Mouse (Mus musculus) embryonic facial prominence, embryonic 12.5 days (tissue): ENCODE data around the gene Tmem222. TPM values are rescaled to one million over a fixed set of nuclear protein-coding genes. Genes with fewer than 3 reads are reported as not detected.
A peak's percentile ranks its signal among the peaks of the same experiment; 100 is the strongest.

Experiments used
- ATAC-seq: fragments of 200-750 bp; cut with Nextera tagmentation; 2 replicates; pipeline ENCODE4 v1.8.0; 2017; ENCODE audit not compliant: insufficient number of reproducible peaks, insufficient read depth, low FRiP score, low TSS enrichment
- H3K27ac ChIP-seq: fragments of 300-500 bp; sonication (generic); 2 replicates; pipeline ENCODE4 v1.5.1; 2016; ENCODE audit warnings: mild to moderate bottlenecking
- H3K27me3 ChIP-seq: fragments of 300-500 bp; sonication (generic); 2 replicates; pipeline ENCODE4 v1.6.1; 2016; ENCODE audit warnings: mild to moderate bottlenecking, moderate library complexity
- H3K36me3 ChIP-seq: fragments of 300-500 bp; sonication (generic); 2 replicates; pipeline ENCODE4 v1.6.1; 2016; ENCODE audit warnings: mild to moderate bottlenecking
- H3K4me1 ChIP-seq: fragments of 300-500 bp; sonication (generic); 2 replicates; pipeline ENCODE4 v1.6.1; 2016
- H3K4me2 ChIP-seq: fragments of 300-500 bp; sonication (generic); replicated peaks from 2 replicates; pipeline ENCODE4 v1.6.1; 2016; ENCODE audit warnings: mild to moderate bottlenecking, moderate library complexity
- H3K4me3 ChIP-seq: fragments of 300-500 bp; sonication (generic); 2 replicates; pipeline ENCODE4 v1.5.1; 2016; ENCODE audit warnings: mild to moderate bottlenecking
- H3K9ac ChIP-seq: fragments of 300-500 bp; sonication (generic); 2 replicates; pipeline ENCODE4 v1.6.1; 2016; ENCODE audit warnings: mild to moderate bottlenecking, moderate library complexity
- H3K9me3 ChIP-seq: fragments of 300-500 bp; sonication (generic); 2 replicates; pipeline ENCODE4 v1.6.1; 2016; ENCODE audit warnings: mild to moderate bottlenecking, moderate library complexity
- WGBS: fragments of 180-500 bp; shearing (Covaris S2); methylation state at CpG from one replicate; pipeline ENCODE4 v1.1.7; 2016; 5-methylcytosine and 5-hydroxymethylcytosine counted together
- polyA plus RNA-seq: library from polyadenylated mRNA; unstranded; fragments of >200 nt; fragmentation: Nextera tagmentation; extraction: Ambion mirVana; gene quantifications from 2 replicates; pipeline ENCODE4 v1.2.1, GENCODE M21; 2016

Tmem222 gene
- polyA plus RNA-seq, 1 experiment from 2014 or later: 81.8 TPM

DNA sequence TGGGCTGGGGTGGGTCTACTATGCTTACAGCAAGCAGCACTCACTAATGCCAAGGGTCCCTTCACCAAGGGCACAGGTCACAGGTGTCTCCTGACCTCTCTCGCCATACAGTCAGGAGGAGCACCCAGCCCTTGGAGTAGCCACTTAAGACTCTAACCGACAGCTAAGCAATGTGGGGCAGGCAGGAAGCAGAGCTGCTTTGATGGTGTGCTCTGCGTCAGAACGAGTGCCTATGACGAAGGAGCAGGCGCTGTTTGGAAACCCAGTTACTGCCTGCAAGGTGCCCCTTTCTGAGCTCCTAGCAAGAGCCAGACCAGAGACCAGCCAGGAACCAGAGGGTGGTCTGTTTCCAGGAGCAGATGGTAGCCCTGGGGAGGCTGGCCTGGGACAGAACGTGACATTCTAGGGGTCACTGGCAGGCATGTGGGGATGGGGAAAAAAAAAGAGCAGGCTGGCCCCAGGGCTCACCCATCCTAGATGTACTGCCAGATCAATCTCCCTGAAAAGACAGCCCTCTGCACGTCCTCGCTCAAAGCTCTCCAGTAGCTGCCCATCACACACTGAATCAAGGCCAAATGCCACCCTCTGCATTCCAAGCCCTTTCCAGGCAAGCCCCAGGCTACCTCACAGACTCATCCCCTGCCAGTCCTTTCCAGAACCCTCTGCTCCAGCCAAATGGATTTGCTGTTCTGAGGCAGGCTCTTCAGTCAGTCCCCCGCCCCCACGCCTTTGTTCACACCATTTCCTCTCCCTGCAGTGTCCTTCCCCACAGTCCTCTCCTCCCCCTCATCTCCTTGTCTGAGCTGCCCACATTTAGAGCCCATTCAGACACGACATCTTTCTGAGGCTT lies 21.1 kb upstream of the Tmem222 start:
- Histone ChIP-seq H3K4me3 (no peak overlapping the region), H3K9ac (no peak overlapping the region; the same call in 1 of the 2 replicates), H3K4me1 (peaks cover 19% of the 10 kb centered on the region), H3K4me2 (no peak overlapping the region), H3K27me3 (0 out of 2 replicates have a peak, but pooled peaks cover 4% of the 10 kb centered on the region), H3K36me3 (peaks cover 56% of the 10 kb centered on the region), H3K9me3 (no peaks in the 10 kb centered on the region), H3K27ac (no peak overlapping the region)
- WGBS: 37% methylated on average over 12 of the region's 12 CpGs
- no peak for ATAC-seq

DNA sequence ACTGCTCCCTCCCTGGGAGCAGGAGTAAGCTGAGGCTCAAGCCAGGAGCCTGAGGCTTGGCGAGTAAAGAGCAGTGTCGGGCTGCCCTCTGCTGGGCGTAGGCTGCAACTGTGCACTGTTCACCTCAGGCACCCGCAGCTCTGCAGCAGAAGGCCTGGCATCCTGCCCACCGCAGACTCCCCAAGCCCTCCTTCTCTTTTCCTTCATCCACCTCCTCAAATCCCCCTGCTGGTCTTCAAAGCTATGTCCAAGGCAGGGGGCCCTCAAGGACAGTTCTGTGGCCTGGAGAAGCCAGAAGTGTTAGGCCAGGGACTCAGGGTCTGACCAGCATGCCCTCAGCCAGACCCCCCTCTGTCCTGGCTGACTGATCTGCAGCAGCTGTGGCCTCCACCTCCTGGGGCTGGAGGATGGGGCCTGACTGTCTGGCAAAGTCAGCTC lies 20.2 kb upstream of the Tmem222 start:
- Histone ChIP-seq H3K4me1 (peaks cover 28% of the 10 kb centered on the region), H3K9me3 (no peaks in the 10 kb centered on the region), H3K36me3 (peaks cover 48% of the 10 kb centered on the region), H3K27ac (peak overlapping the region; percentile 41; the same call in 1 of the 2 replicates), H3K9ac (no peak overlapping the region), H3K4me2 (no peak overlapping the region), H3K27me3 (0 out of 2 replicates have a peak, but pooled peaks cover 4% of the 10 kb centered on the region), H3K4me3 (no peak overlapping the region)
- under 1% methylated on average over 5 of the region's 5 CpGs for WGBS
- ATAC-seq: peak; percentile 18; the same call in 1 of the 2 replicates

DNA sequence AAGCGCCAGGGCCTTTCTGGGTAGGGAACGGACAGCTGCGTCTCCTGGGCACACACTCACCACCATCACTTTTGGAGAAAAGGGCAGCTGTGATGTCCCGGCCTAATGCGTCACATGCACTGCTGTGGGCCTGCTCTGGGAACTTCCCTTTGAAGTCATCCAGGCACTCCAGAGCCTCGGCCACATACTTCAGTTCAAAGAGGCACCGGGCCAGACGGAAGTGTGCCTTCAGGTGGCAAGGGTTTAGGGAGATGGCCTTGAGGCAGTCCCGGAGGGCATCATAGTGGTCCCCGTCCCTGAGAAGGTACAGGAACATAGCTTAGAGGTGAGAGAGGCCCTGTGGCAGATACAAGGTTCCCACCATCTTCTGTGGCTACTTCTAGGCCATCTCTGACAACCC lies 19.8 kb upstream of the Tmem222 start:
- Histone ChIP-seq H3K4me2 (no peak overlapping the region), H3K9ac (no peak overlapping the region), H3K4me1 (peaks cover 32% of the 10 kb centered on the region), H3K4me3 (no peak overlapping the region), H3K27ac (no peak overlapping the region), H3K36me3 (peaks cover 46% of the 10 kb centered on the region), H3K9me3 (no peaks in the 10 kb centered on the region), H3K27me3 (0 out of 2 replicates have a peak, but pooled peaks cover 4% of the 10 kb centered on the region)
- ATAC-seq: no peak
- WGBS: 68% methylated on average over 10 of the region's 10 CpGs

DNA sequence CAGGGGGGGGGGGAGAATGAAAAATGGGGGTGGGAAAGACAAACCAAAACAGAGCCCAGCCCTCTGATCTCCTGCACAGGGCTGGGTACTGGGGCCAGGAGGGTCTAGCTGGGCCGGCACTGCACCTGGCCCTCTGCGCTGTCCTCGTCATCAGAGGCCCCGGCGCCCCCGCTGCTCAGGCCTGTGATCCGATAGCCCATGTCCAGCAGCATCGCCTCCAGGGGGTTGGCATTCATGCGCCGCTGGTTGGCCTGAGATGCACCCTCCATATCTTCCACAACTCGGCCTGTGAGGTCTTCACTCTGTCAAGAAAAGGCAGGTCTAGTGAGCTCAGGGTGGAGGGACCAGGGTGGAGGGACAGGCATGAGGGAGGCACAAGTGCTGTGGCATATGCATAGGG lies 16.5 kb upstream of the Tmem222 start:
- H3K4me3 ChIP-seq: no peak overlapping the region
- ATAC-seq: no peak
- H3K4me2 ChIP-seq: no peak overlapping the region
- no peak overlapping the region for H3K27ac ChIP-seq
- peaks cover 33% of the 10 kb centered on the region for H3K4me1 ChIP-seq
- 0 out of 2 replicates have a peak, but pooled peaks cover 4% of the 10 kb centered on the region for H3K27me3 ChIP-seq
- peak overlapping the region; percentile 31; the same call in 1 of the 2 replicates for H3K9ac ChIP-seq
- H3K9me3 ChIP-seq: no peaks in the 10 kb centered on the region
- H3K36me3 ChIP-seq: peaks cover 26% of the 10 kb centered on the region; the same call in 1 of the 2 replicates
- 36% methylated on average over 11 of the region's 11 CpGs for WGBS

DNA sequence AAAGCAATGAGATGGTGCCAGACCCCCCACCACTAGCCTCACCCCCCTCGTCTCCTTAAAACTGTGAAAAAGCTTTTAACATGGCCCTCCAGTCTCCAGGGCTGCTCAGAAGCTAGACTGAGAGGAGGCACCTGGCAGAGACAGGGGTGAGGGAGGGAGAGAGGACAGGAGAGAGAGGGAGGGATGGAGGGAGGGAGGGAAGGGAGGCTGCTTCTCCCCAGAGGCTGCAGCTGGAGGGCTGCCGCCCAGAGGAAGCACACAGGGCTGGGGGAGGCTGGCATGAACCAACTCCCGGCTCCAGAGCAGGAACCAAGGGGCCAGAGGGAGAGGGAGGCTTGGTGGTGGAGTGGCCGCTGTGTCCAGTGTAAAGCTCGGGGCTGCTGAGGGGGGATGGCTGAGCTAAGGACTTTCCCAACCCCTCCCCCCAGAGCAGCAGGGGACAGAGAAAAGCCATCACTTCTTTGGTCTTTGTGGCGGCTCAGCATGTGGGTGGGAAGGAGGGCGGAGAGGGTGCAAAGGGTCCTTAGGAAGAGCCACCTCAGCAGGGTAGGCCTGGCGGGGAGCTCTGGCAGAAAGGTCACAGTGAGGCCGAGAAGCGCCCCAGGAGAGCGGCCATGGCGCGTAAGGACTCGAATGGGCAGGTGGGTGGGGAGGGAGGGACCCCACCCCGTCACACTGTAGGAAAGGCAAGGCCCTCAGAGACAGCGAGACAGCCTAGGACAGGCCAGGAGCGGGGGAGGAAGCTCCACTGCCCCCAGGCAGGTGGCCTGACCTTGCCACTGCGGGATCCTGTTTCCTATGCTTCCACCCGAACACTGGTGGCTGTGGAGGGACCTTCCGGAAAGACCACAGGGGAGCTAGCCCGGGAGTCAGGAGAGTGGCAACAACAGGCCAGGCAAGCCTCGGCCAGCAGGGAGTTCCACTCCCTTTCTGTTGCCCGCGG lies 15.6 kb upstream of the Tmem222 start:
- Histone ChIP-seq H3K4me2 (no peak overlapping the region), H3K36me3 (peaks cover 26% of the 10 kb centered on the region; the same call in 1 of the 2 replicates)
- peak; percentile 42; the same call in 1 of the 2 replicates for ATAC-seq

DNA sequence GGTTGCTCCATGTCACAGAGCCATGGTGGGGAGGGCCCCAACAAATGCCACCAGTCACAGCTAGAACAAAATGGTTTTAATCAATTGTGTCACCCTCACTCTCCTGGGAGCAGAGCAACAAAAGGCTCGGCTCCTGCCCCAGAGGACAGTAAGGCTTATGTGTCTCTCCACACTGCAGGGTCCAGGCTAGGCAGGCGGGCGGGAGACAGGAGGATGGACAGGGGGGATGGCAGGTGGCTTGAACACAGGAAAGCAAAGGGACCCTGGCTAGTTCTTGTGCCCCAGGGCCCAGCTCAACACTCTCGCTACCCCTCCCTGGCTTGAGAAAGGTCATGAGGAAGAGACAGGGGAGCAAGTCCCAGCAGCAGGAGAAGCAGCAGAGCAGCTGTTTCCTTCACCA lies 14.8 kb upstream of the Tmem222 start:
- H3K27me3 ChIP-seq: 0 out of 2 replicates have a peak, but pooled peaks cover 4% of the 10 kb centered on the region
- no peak overlapping the region for H3K4me2 ChIP-seq
- H3K9ac ChIP-seq: no peak overlapping the region
- peaks cover 26% of the 10 kb centered on the region; the same call in 1 of the 2 replicates for H3K36me3 ChIP-seq
- WGBS: 65% methylated on average over 4 of the region's 4 CpGs
- H3K4me1 ChIP-seq: peaks cover 17% of the 10 kb centered on the region
- 0 out of 2 replicates have a peak overlapping the region, but pooled peaks have one; percentile 57 for H3K27ac ChIP-seq
- no peak overlapping the region for H3K4me3 ChIP-seq
- H3K9me3 ChIP-seq: no peaks in the 10 kb centered on the region
- no peak for ATAC-seq

More for the DNA sequence above, 15.6 kb upstream of the Tmem222 start:
- WGBS: 17% methylated on average over 24 of the region's 24 CpGs
- Histone ChIP-seq H3K4me3 (no peak overlapping the region), H3K27ac (peak overlapping the region; percentile 57; the same call in 1 of the 2 replicates), H3K9me3 (no peaks in the 10 kb centered on the region), H3K27me3 (0 out of 2 replicates have a peak, but pooled peaks cover 4% of the 10 kb centered on the region), H3K9ac (peak overlapping the region; percentile 31), H3K4me1 (peaks cover 25% of the 10 kb centered on the region)

DNA sequence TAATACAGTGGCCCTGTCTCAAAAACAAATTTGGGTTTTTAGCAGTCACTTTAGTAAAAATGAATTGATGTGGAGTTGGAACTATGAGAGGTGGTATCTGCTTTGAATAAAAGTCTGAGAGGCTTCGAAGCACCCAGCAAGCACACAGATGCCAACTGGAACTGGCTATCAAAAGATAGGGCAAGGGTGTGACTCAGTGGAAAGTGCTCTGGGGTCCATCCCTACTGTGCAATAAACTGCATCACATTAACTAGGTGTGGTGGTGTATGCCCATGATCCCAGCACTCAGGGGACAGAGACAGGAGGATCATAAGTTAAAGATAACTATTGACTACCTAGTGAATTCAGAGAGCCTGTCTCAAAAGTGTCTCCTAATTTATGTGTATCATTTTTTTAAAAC lies 13.7 kb upstream of the Tmem222 start:
- Histone ChIP-seq H3K4me1 (peaks cover 17% of the 10 kb centered on the region), H3K27me3 (0 out of 2 replicates have a peak, but pooled peaks cover 4% of the 10 kb centered on the region), H3K27ac (no peak overlapping the region), H3K4me3 (no peak overlapping the region), H3K9me3 (no peaks in the 10 kb centered on the region), H3K9ac (no peak overlapping the region; the same call in 1 of the 2 replicates), H3K36me3 (peaks cover 21% of the 10 kb centered on the region; the same call in 1 of the 2 replicates), H3K4me2 (no peak overlapping the region)
- no peak for ATAC-seq
- 95% methylated on average over 1 of the region's 1 CpGs for WGBS

DNA sequence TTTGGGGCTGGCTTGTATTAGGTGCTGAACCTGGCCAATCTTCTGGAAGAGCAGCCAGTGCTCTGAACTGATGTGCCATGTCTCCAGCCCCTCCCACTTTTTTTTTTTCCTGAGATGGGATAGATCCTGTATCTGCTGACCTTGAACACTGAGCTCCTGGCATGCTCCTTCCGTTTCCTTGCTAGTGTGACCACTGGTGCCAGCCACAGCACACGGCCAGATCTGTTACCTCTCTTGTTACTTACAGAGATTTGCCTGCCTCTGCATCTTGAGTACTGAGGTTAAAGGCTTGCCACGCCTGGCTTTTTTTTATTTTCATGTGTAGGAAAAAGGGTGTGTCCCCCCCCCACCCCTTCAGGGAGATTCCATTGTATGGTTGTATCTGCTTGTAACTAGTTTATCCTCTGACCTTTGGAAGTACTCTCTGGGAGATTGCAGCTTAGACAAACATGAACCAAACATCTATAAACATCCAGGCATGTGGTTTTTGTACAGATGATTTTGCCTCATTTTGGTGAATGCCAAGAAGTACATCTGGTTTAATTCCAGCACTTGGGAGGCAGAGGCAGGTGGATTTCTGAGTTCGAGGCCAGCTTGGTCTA lies 9.0 kb upstream of the Tmem222 start:
- Histone ChIP-seq H3K9ac (no peak overlapping the region), H3K4me1 (peaks cover 18% of the 10 kb centered on the region), H3K27ac (no peak overlapping the region), H3K36me3 (no peaks in the 10 kb centered on the region), H3K9me3 (no peaks in the 10 kb centered on the region), H3K27me3 (no peaks in the 10 kb centered on the region), H3K4me2 (no peak overlapping the region), H3K4me3 (no peak overlapping the region)
- no peak for ATAC-seq
- WGBS: 82% methylated on average over 4 of the region's 4 CpGs

DNA sequence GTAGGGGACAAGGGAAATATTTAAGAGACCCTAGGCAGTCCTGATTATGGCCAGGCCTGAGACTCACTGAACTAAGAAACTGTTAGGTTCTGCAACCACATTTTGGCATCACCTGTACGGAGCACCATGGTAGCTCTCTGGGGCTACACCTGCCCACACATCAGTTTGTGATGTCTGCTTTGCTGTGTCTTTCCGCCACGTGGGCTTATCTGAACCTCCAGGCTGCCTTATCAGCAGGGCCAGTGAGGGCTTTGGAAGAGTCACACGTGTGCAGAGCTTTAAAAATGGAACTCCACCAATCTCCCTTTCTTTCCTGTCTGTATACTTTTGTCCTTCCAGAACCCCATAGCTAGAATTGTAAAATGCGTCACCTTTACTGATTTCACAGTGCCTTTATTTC lies 8.4 kb upstream of the Tmem222 start:
- Histone ChIP-seq H3K27ac (no peak overlapping the region), H3K4me2 (no peak overlapping the region), H3K4me1 (peaks cover 24% of the 10 kb centered on the region), H3K36me3 (no peaks in the 10 kb centered on the region), H3K27me3 (no peaks in the 10 kb centered on the region), H3K9me3 (no peaks in the 10 kb centered on the region), H3K9ac (no peak overlapping the region), H3K4me3 (no peak overlapping the region)
- no peak for ATAC-seq
- WGBS: 81% methylated on average over 5 of the region's 5 CpGs

DNA sequence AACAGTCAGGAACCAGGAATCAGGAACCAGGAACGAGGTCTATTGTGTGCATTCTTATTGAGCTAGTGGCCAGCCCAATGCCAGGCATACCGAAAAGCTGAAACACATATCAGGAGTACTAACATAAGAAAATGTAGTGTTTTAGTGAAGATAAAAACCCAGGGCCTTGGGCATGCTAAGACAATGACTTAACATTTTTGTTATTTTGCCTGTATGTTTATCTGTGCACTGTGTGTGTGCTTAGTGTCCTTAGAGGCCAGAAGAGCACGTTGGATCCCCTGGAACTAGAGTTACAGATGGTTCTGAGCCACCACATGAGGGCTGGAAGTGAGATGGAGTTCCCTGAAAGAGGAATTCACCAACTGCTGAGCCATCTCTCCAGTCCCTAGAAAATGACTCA lies 7.7 kb upstream of the Tmem222 start:
- H3K4me2 ChIP-seq: no peak overlapping the region
- no peaks in the 10 kb centered on the region for H3K36me3 ChIP-seq
- no peaks in the 10 kb centered on the region for H3K9me3 ChIP-seq
- no peaks in the 10 kb centered on the region for H3K27me3 ChIP-seq
- H3K4me3 ChIP-seq: no peak overlapping the region
- H3K27ac ChIP-seq: peak overlapping the region; percentile 23; the same call in 1 of the 2 replicates
- H3K4me1 ChIP-seq: peaks cover 27% of the 10 kb centered on the region
- no peak overlapping the region for H3K9ac ChIP-seq
- no peak for ATAC-seq
- 72% methylated on average over 3 of the region's 3 CpGs for WGBS

DNA sequence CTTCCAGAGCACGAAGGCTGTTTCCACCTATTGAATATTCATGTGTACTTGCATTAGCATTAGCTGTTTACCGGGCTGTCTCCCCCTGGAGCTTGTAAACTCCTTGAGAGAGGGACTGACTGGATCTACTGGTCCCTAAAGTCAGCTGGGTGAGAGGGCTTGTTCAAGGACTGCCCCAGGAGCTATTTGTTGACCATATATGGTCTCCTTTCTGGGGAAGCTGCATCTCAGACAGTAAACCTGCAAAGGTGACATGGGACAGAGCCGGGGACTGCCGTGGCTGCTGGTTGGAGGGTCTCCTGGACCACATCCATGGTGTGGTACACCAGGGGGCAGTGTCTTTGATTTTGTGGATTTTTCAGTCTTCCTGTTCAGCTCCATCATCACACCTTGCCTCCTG lies 5.1 kb upstream of the Tmem222 start:
- 0 out of 2 replicates have a peak, but pooled peaks have one; percentile 14 for ATAC-seq
- H3K9ac ChIP-seq: peak overlapping the region; percentile 24; the same call in 1 of the 2 replicates
- H3K36me3 ChIP-seq: no peaks in the 10 kb centered on the region
- H3K9me3 ChIP-seq: no peaks in the 10 kb centered on the region
- no peaks in the 10 kb centered on the region for H3K27me3 ChIP-seq
- 15% methylated on average over 4 of the region's 4 CpGs for WGBS
- H3K4me3 ChIP-seq: no peak overlapping the region
- H3K4me2 ChIP-seq: peak overlapping the region; percentile 31; the same call in 1 of the 2 replicates
- H3K4me1 ChIP-seq: peaks cover 27% of the 10 kb centered on the region
- H3K27ac ChIP-seq: peak overlapping the region; percentile 96
